Mouse (Mus musculus) heart, postnatal 10 days (tissue): ENCODE results near the gene Faf1. TPM values are rescaled to one million over a fixed set of nuclear protein-coding genes. Genes with fewer than 3 reads are reported as not detected.
A peak's percentile ranks its signal among the peaks of the same experiment; 100 is the strongest.

Source experiments
- DNase-seq, 2 experiments: peaks; one replicate each; pipeline ENCODE4 v3.0.0; 2021
- intact Hi-C: fragments of 180-260 bp; cut with DNase I; formaldehyde crosslinking; loops from one replicate; pipeline ENCODE4 v1.15.1; 2025
- total RNA-seq, 2 experiments: library from RNA; stranded (reverse); gene quantifications; 2 replicates each; pipeline ENCODE4 v1.2.3; 2021

The Faf1 gene
- 10 to 100 TPM; 31.4 to 33.2 TPM for total RNA-seq

DNA sequence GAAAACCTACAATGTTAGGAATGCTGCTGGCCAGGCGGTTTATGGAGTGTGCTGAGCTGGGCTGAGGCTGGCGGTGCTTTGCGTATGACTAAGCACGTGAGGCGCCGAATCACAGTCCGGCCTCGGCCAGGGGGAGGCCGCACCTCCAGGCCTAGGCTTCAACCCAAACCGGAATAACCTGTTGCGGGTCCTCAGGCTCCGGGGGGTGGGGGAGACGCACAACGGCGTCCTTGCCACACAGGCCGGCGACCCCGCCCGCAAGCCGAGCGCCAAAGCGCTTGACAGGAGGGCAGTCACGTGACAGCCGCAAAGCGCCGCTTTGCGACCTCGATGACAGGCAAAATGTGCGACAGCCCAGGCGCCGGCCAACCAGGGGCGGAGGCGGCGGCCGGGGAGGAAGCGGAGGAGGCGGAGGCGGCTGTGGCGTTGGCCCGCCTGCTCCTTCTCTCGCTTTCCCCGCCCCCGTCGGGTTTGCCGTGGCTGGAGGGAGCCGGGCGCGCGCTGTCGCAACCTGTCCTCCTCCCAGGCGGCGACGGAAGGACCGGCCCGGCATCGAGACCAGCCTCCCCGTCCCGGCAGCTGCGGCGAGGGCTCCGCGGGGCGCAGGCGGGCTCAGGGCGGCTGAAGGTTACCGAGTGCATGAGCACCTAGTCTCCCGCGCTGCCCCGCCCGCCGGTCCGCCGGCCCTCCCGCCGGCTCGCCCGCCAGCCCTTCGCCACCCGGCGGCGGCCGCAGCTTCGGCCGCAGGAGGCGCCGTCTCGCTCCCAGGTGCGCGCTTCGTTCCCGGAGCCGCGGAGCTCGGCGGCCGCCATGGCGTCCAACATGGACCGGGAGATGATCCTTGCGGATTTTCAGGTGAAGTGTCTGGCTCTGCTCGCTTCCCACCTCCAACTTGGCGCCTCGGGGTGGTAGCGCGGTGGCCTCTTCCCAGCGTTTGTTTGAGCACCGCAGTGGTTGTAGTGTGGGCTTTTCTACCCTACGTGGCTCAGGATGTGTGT, at the start of gene Faf1:
Faf1 (plus strand) TSS at position 371 of the 998 bp plus-strand sequence.
- peak; percentile 98 to 99 for DNase-seq
- intact Hi-C loops = loop anchor here (1.0 kb wide), 2 partner anchors 10 to 19 kb away; no protein-coding TSS in a partner anchor

DNA sequence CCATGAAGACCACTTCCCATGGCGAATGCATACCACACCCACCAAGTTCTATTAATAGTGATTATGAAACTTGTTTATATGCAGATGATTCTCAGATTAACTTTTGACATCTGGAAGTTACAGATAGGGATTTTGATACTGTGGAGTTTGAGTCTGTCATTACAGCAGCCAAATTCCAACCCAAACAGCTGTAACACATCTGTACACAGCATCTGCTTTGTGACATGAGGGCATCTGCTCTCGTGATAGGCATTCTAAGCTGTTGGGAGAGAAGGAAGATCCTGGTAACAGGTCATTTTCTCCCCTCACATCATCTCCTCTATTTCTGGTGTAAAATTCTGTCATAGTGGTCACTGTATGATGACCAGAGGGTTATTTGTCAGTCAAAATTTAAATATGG, 46.2 kb upstream of the Faf1 start:
- no peak for DNase-seq
- intact Hi-C loops = no loop called here

DNA sequence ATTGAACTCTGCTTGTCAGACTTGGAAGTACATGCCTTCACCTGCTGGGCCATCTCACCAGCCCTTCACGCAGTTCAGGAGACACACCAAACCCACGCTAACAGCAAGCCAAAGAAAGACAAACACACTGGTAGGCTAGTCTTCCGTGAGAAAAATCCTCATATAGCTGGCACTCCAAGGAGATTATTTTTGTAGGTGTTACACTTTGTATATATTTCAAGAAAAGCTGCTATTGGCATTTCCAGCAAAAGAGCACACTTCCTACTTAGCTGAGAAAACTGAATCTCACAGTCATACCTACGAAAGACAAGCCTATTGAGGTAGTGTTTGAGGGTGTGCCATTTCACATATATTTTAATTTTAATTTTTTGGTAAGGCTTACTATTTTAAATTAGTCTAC, 45.4 kb upstream of the Faf1 start:
- intact Hi-C loops = no loop called here

DNA sequence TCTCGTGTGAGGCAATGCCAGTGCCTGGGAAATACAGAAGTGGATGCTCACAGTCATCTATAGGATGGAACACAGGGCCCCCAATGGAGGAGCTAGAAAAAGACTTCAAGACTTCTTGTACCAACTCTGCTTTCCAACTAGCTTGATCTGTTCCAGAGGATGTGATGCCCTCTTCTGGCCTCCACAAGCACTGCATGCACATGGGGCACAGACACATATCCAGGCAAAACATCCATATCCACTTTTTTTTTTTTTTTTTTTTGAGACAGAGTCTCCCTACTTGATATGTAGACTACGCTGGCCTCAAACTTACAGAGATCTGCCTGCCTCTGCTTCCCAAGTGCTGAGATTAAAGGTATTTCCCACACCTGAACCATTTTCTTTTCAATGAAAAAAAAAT, 41.4 kb upstream of the Faf1 start:
- no peak for DNase-seq
- intact Hi-C loops = no loop called here

More for the DNA sequence above, 45.4 kb upstream of the Faf1 start:
- no peak for DNase-seq

DNA sequence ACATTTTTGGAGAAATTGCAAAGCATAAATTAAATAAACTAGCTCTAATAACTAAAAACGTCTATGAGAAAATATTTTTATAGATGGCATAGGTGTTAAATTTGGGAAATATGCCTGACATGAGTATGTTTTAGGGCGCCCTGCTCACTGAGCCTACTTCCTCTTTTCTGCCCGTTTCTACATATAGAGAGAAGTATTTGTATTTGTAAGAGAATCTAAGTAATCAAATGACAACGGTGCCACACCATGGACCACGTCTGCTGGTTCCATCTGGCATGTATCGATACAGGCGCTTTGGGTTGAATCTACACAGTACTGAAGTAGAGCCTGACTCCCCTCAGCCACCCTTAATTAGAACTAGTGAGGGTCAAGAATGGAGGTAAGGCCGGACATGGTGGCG, 37.0 kb upstream of the Faf1 start:
- intact Hi-C loops = no loop called here
- DNase-seq = no peak

DNA sequence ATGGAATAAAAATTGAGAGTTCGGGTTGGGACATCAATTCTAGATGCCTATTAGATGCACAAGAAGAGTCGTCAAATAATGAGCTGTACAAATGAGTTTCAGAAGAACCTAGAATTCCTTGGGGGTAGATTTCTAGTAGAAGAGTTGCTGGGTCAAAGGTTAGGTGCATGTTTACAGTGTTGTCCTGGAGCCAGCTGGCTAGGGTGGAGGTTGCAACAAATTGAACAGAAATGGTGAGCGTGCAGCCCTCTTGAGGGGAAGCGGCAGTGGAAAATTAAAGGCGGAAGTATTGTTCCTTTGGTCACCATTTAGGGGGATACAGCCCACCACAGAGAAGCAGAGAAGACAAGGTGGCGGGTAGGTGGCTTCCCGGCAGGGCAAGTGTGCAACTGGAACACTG, 36.2 kb upstream of the Faf1 start:
- no peak for DNase-seq
- intact Hi-C loops = no loop called here

DNA sequence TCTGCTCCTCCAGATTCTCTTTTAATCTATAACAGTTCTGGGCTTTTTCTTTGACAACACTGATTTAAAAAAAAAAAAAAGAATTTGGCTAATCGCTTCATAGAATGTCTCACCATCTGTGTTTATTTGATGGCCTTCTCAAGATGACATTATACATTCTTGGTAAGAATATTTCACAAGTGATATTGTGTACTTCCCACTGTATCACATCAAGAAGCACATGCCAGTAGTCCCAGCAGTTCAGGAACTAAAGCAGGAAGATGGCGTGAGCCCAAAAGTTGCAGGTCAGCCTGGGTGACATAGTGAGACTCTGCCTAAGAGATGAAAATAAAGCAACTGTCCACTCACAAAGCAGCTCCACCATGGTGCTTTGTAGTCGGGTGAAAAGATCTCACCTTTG, 34.9 kb upstream of the Faf1 start:
- DNase-seq = no peak

DNA sequence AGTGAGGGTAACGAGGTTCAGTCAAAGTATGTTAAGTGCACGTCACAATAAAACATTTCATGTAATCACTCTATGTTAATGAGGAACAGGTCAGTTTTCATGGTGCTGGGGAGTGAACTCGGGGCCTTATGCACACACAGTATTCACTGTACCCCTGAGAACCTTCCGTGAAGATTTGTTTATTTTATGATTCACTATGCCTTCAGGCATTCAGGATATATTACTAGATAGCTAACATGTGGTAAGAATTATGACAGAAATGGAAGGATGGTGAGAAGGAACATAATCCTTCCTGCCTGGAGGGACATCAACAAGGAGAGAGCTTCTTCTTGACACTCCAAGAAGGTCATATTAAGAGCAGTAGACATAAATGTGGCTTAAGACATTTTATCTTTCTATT, 29.1 kb upstream of the Faf1 start:
- intact Hi-C loops = no loop called here
- DNase-seq = no peak

More for the DNA sequence above, 34.9 kb upstream of the Faf1 start:
- intact Hi-C loops = no loop called here

DNA sequence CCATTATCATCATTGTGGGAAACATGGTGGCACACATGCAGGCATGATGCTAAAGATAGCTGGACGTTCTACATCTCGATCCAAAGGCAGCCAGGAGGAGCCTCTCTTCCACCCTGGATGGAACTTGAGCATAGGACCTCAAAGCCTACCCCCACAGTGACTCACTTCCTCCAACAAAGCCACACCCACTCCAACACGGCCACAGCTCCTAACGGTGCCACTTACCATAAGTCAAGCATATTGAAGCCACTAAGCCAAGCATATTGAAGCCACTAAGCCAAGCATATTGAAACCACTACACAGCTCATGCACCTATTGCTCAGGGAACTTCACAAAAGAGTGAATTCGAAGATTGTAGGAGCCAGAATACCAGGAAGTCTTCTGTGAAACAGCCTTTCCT, 27.1 kb upstream of the Faf1 start:
- no peak for DNase-seq

DNA sequence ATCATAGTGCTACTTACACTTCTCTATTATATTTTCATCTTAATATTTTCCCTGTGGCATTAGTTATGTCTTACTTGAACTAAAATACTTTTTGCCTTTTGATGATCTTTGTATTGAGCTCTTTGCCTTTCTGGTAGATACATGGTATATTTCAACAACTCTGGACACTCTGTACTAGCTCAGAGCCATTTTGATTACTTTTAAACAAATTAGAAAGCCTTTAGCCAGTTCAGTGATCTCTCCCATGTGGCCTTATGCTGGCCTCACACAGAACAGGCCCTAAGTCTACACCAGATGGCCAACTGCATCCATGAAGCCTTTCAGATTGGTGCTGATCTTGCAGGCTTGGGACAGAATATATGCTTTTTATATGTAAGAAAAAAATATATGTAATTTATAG, 23.1 kb upstream of the Faf1 start:
- intact Hi-C loops = no loop called here
- DNase-seq = no peak

More for the DNA sequence above, 27.1 kb upstream of the Faf1 start:
- intact Hi-C loops = no loop called here

DNA sequence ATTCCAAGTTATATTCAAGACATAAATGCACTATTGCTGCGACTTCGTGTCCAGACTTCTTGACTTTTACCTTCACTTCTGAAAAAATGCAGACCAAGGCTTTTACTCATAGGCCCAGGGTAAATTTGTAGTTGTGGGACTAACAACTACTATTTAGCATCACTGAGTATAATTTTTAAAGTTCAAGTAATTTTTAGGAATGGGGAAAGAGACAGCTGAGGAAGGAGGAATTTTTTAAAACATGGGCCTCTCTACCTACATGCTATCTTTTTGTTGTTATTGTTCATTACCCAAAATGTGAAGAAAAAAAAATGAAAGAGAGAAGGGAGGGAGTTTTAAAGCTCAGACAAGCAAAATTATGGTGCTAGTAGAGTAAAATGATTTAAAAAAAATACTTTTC, 21.7 kb upstream of the Faf1 start:
- intact Hi-C loops = no loop called here
- no peak for DNase-seq

DNA sequence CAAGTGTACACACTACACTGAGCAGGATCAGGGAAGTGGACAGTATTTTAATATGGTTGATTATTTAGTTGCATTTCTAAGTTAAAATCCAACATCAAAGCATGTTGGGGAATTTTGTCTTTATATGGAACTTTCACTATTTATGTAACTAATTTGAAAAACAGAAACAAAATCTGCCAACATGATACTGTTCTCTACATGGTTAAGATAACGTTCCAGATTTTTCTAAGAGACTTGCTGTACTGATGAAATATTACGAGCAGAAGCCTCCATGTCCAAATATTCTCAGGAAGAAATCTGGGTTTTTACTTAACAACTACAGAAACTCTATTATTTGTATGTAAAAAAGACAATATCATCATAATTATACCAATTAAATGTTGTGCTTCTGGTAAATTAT, 20.6 kb upstream of the Faf1 start:
- no peak for DNase-seq
- intact Hi-C loops = no loop called here

DNA sequence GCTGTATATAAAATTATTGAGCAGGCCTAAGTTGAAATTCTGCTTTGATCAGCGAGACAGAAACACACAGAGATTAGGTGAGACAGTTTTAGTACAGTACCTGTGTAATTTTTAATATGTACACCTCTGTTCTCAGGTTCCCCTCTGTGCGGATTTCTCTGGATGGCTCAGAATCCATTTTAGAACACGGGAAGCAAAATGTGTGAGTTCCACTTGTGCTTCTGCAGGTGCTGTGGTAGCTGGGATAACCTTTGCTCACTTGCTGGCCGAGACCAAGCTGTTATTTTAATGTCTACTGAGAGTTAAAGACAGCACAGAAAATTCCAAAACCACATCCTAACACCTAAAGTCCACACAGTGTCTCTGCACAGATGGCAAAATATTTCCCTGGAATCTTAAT, 20.1 kb upstream of the Faf1 start:
- intact Hi-C loops = no loop called here
- DNase-seq = no peak

DNA sequence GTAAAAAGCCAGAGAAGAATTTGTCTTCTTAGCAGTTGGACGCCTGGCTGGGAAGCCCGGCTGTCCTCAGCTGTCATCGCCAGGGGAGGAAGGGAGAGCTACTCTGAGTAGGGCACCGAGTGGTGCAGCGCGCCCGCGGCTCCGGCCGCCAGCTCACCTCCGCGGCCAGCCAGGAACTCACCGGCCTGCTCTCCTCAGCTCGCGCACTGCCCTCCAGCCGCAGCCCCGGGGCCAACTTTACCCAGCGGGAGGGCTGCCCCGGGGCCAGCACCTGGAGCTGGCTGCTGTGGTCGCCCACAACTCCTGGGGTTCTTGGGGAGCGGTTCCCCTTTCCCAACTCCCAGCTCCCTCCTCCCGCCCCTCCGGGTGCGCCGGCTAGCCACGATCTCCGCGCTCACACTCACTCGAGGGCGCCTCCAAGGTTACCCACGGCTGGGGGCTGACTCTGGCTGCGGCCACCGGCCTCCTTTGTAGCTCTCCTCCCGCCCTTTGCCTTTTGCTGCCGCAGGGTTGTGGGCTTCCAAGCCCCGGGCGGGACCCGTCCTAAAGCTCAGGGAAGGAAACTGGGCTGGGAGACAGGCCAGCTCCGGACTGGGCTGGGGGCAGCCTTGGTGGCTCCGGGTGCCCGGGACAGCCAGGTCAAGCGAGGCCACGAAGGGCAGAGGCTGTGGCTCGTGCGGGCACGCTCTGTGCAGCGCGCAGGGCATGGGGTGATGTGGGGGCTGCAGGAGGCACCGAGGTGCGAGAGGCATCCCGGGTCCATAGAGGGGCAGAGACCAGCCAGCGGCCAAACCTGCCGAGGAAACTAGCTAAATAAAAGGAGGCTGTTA, 19.2 kb upstream of the Faf1 start:
- peak; percentile 78 to 80 for DNase-seq
- intact Hi-C loops = loop anchor here (1.0 kb wide), 1 partner anchor 19 kb away; the partner anchor contains the start of gene Faf1

DNA sequence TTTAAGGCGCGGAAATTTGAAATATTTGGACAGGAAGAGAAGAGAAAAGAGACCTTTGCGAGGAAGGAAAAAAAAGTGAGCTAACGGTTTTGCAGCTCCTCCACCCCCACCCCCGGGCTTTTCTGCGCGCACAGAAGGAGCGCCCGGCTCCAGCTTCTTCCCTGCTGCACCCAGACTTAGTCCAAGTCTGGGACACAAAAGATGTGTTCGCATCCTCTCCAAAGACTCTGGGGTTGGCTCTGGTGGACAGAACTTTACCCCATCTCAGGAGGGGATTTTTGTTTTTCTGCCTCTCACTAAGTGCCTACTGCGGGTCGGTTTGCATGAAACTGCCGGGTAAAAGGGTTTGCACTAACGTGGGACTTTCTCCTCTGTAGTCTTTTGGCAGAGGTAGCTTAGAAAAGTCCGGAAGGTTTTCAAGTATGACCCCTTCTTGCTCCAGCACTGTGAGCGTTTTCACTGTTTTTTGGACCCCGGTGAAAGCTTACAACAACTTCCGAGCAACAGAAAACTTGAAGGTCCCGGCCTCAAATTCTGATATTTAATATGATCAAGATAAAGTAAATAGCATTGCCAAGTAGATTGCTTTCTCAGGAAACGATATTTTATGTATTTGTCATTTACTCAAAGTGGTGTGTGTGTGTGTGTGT, 18.4 kb upstream of the Faf1 start:
- no peak for DNase-seq
- intact Hi-C loops = loop anchor here (1.0 kb wide), 1 partner anchor 18 kb away; the partner anchor contains the start of gene Faf1

DNA sequence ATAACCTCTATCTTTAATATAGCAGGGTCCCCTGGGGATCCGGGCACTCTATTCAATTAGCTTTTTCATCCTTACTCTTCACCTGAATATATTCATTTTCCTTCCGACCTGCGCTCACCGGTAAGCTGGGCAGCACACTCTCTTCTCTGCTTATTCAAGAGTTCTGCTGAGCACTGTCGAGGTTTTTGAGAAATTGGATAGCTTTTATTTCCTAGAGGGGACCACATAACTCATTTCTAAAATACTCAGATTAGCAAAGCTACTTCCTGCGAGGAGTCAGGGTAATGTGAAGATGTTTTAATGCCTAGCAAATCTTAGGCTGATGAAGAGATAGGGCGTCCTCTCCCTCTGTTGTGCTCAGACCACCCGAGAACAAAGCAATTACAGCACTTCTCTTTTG, 17.6 kb upstream of the Faf1 start:
- intact Hi-C loops = no loop called here
- DNase-seq = no peak

DNA sequence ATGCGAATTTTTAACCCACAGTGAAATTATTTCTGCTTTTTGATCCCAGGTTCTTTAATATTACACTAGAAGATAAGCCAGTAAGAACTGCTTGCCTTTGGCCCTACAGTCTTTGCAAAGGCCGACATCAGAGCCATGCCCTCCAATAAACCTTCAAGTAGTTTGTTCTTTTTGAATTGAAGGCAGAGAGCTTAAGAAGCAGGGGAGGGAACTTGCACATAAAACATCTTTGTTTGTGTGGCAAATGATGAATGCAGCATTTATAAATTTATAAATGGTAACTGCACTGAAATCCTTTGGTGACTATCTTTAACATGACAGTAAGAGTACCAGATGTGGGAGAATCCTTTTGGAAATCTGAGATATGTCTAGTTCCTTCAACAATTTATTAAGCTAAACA, 16.8 kb upstream of the Faf1 start:
- intact Hi-C loops = no loop called here
- no peak for DNase-seq

DNA sequence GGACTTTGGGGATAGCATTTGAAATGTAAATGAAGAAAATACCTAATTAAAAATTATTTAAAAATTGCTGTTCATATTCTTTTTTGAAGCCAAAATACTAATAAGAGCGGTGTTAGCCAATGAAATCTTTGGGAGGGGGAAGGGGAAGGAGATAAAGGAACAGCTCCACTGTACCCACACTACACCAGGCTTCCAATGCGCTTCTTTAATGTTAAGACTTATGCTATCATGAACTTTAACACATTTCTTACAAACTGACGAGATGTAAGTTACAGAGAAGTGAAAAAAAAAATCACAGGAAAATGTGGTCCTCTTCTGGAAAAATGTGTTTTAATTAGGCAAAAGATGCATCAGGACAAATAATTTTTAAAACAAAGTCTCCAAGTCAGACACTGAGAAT, 15.8 kb upstream of the Faf1 start:
- intact Hi-C loops = no loop called here
- no peak for DNase-seq

DNA sequence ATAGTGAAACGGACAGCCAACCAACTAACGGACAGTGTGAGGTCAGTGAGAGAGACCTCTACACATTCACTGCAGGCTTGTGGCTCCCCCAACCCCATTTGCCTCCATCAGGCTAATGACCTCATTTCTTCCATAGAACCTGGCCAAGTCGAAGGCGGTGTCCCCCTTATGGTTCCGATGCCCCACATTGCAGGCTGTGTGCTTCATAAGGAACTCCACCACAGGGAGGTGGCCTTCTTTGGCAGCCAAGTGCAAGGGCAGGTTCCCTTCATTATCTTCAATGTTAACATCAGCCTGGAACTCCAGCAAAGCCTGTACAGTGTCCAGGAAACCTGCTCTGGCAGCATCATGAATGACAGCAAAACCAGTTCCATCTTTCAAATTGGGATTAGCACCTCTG, 15.2 kb upstream of the Faf1 start:
- DNase-seq = peak in 1 of 2 experiments; percentile 42
- intact Hi-C loops = no loop called here

DNA sequence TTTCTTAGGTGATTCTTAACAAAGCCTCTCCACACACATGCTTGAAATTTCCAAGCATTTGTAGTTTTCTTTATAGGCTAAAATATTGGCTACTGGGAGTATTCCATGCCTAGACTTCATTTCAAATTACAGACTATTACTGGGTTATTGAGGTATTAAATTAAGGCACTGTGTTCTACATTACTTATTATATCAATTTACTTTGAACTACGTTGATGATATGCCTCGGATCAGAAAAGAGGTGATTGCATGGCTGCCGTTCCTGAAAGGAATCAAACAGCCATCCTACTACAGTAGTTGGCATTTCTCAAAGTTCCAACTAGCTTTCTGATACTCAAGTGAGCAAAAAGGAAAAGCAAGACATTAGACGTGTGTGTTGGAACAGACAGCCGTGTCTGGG, 14.1 kb upstream of the Faf1 start:
- intact Hi-C loops = no loop called here
- no peak for DNase-seq

DNA sequence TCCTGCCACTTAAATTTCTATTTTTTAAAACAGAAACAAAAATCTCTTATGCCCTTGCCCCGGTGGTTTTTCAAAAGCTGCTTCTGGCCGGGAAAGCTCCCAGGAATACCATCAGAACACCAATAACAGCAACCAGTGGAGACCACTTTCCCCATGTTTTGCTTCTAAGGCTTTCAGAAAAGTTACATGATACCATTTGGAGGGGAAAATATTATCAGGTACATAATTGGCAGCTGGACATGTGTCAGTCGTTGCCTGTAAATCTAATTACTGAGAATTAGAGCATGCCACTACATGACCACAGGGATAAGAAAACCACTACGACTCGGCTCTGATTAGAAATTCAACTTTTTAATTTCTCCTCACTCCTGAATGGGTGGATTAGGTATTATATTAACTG, 12.3 kb upstream of the Faf1 start:
- DNase-seq = no peak
- intact Hi-C loops = no loop called here
